Mouse (Mus musculus) heart, postnatal 0 days (tissue): ENCODE data around the gene Card11.

Experiments used
- CTCF ChIP-seq: IDR thresholded peaks from 2 replicates; pipeline ENCODE4 v1.5.1; 2016; ENCODE audit warnings: antibody characterized with exemption, control low read depth, low read depth
- EP300 ChIP-seq: IDR thresholded peaks from 2 replicates; pipeline ENCODE4 v1.6.1; 2016; ENCODE audit warnings: antibody characterized with exemption, low read depth

GRCm38 (mm10) chr5:140935848-140936247 lies 64.5 kb downstream of the Card11 start:
- TF ChIP-seq CTCF = no peak
- no peak for TF ChIP-seq EP300
